Mouse (Mus musculus): ENCODE data around the gene Peg3. TPM values are rescaled to one million over a fixed set of nuclear protein-coding genes. Genes with fewer than 3 reads are reported as not detected.
A peak's percentile ranks its signal among the peaks of the same experiment; 100 is the strongest.
"Not testable (repeated sequence)": the region's sequence is repeated elsewhere in the genome, so short reads cannot be mapped to it uniquely, and the experiment has no call there.

Peg3 gene
- 1 to 10 TPM; 3.1 to 5.9 (median 4.3) TPM for total RNA-seq (2022)

DNA sequence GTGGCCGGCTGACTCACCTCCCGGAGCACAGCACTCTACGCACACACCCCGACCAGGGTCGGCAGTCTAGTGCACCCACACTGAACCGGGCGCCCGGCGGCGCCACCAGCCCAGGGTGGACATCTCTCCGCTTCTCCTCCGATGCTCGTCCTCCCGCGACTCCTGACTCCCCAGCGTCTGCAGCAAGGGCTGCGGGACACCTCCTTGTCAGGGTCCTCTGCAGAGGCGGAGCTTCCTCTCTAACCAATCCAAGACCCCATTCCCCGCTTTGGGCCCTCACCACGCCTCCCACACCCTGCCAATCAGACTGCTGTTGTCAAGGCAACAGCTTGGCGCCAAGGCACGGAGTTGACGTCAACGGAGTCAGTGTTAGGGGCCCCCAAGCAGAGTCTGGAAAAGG lies at the start of gene Peg3, which contains the start of gene Usp29:
Gene Peg3 (minus strand): TSS at position 191 of the 400 bp plus-strand sequence.
Gene Usp29 (plus strand): TSS at position 338 of the 400 bp plus-strand sequence.
- peak; percentile 51 for DNase-seq (ENCODE audit: low spot score)

DNA sequence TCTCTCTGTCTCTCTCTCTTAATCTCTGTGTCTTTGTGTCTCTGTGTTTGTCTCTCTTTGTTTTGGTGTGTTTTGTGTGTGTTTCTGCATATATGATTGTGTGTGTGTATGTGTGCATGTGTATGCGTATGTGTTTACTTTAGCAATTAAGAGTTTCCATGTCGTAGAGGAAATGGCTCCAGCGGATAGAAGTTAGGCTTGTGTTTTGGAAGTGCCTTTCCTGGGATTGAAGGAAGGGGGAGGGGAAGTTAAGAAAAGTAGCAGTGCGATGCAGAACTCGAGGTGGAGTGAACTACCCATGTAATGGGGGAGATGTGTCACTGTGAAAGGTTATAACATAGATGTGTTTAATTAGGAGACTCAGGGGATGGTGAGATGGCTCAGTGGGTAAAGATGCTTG lies 48.9 kb upstream of the Peg3 start:
- DNase-seq (ENCODE audit: low spot score), result no peak

DNA sequence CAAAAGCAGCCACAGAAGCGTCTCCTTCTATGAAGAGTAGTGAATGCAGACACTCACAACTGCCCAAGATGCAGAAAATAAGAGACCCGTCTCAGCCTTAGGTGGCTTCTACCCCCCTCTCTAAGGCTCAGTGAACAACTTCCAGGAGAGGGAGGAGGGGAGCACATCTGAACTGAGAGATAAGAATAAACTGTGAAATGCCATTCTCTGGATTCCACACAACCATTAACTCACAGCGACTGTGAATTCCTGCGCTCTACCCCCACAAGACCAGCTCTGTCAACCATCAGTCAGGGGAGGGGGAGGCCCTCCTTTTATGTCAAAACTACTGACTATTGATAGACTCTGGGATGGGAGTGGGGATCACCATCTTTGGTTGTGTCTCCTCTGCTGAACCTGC lies 47.5 kb upstream of the Peg3 start:
- DNase-seq (ENCODE audit: low spot score), result no peak

DNA sequence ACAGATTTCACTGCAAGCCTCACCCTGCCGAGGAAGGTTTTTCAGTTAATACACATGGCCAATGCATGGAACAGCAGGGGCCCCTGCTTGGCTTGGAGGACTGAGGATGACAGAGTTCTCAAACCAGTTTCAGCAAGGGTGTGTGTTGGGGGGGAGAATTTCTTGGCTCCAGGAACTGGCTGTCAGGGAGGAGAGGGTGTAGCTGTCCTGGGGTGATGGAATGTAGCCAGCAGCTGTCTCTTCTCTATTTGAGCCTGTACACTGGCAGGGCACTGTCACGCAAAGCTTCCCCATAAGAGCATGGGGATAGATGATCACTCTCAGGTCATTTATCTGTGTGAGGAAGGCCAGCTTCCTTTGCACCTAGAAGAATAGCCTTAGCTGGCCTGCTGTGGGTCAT lies 46.9 kb upstream of the Peg3 start:
- no peak for DNase-seq (ENCODE audit: low spot score)

DNA sequence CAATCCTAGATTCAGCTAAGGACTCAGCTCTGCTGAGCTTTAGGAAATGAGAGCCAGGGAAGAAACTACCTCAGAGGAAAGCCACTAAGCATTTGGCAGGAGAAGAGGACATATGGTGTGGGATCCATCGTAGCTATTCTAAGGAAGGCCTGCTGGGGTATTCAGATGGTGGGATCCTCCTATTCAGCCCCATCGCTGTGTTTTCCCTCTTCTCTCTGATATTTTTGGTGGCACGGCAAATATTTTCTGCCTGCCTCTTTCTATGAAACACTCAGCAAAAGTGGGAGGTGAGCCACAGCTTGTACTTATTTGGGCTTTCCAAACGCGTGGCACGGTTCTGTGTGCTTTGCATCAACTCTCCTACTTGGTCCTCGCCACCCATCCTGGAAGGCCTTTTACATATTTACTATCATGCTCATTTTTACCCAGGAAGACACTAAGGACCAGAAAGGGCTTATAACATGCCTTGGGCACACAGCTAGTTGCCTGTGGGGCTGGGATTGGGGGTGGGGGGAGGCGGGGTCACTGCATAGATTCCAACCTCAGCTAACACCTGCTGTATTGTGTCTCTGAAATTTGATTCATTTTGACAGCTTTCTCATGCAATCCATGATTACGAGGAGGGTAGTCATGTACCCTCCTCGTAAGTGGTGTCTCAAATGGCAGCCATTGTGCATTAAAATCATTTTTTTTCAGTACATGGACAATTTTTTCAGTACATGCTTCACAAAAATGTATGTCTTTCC lies 46.3 kb upstream of the Peg3 start:
- no peak for DNase-seq (ENCODE audit: low spot score)

DNA sequence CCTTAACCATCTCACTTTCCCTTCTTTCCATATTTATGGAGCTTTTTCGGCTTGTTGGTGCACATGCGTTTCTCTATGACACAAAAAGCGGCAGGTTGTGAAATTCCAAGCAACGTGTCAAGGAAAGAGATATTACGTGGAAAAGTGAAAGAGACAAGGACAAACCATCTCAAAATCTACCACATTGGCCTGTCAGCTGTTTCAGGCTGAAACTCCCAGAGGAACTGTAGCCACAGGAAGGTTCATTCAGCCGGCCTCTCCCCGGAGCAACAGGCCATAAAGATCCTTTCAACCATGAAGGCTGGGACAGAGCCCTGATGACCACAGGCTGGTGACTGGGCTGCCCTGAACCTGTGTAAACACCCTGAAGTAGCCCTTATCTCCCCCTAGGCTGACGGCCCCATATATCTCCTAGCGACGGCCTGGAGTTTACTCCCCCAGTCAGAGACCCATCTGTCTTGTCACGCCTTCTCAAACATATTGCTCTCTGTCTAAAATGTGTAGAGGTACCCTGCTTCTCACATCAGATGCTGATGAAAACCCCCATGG lies 43.7 kb upstream of the Peg3 start:
- not testable (repeated sequence) for DNase-seq (ENCODE audit: low spot score)

DNA sequence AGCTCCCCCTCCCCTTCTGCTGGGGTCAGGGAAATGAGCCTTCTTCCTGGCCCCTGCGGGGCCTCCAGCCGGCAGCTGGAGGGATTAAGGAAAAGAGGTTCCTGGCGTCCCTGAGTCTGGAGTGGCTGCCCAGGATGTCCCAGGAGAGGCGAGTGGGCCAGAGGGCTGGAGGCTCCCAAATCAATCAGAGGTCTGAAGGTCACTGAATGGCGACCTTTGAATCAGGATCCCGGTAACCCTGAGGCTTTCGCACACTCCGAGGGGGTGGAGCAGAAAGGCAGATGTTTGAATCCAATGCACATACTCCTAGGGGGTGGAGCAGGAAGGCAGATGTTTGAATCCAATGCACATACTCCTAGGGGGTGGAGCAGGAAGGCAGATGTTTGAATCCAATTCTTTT lies 40.1 kb upstream of the Peg3 start:
- no peak for DNase-seq (ENCODE audit: low spot score)

DNA sequence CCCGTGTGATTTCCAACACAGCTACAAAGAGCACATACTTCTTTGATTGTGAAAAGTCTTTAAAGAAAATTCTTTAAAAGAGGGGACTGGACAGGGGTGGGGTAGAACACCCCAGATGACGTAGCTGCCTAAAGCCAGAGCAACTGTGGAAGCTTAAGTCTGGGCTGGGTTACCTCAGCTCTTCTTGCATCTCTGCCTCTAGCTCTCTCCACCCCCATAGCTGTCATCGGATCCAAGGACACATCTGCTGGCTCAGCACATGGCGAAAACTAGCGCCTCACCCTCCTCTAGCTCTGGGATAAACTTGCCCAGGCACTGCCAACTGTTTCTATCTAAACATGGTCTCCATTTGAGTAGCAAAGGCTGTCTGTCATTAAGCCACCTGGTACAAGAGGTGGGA lies 35.0 kb upstream of the Peg3 start:
- no peak for DNase-seq (ENCODE audit: low spot score)

DNA sequence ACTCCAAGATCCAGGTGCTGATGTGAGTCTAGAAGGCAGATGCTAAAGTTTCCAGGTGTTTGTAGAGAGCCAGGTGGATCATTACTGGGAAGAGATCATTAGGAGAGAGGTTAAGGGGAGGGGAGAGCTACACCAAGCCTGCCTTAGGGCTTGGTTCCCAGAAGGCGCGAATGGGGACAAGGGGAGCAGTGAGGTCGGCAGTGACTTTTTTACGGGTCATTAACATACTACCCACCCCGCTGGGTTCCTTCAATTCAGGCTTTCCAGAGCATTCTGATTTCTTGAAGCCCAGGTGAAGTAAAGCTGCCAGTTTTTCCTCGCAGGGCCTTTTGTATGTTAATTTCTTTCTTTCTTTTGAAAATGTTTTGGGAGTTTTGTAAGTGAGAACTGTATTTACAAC lies 29.9 kb upstream of the Peg3 start:
- DNase-seq (ENCODE audit: low spot score), result no peak

DNA sequence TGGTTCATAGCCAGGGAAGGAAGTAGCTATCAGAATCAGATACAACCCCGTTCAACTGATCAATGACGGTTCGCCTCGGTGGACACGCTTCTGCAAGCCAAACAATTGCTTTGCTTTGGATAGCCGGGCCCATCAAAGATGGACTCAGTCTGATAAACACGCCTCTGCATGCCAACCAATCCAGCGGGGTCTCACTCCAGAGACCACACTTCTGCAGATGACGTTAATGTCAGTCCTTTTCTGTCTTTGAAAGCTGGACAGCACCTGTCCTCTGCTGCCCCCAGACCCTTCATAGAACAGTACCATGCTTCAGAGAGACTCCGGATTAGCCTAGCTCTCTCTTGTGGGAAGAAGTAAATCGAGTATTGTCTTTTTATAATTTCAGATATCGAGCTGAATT lies 29.5 kb upstream of the Peg3 start:
- no peak for DNase-seq (ENCODE audit: low spot score)

DNA sequence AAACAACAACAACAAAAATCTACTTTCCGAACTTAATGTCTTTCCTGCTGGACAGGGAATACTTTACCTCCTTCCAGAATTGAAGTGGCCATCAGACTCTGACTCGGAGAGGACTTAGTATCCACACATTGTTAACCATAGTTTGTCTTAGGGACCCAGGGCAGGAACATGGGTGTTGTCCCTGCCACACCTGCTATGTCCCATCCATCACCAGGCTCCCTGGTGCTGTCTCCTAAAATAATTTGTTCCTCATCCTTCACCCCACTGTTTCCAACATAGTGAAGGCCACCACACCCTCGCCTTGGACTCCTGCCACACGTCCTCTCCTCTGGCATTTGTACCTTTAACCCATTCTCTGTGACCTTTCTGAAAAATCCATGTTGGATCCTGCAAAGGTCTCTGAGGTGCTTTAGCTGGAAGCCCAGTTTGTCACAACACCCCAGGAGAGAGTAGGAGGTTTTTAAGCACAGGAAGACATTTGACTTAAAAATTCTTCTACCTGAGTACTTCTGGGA lies 26.6 kb upstream of the Peg3 start:
- DNase-seq (ENCODE audit: low spot score), result no peak

DNA sequence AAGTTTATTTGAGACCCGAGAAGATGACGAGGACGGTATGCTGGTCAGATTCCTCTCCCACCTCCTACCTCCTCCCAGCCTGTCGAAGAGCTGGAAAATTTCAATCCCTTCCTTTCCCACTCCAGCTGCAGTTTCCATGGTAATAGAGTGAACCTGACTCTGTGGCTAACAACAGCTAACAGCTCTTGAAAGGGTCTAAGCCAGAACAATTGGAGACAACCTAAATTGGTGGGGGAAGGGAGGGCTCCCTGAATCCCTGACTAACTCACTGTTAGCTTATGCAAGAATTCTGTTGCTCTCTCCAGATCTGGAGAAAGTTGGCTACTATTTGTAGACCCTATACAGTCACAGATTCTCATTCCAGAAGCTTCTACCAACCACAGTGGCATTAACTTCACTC lies 23.2 kb upstream of the Peg3 start:
- DNase-seq (ENCODE audit: low spot score), result no peak

DNA sequence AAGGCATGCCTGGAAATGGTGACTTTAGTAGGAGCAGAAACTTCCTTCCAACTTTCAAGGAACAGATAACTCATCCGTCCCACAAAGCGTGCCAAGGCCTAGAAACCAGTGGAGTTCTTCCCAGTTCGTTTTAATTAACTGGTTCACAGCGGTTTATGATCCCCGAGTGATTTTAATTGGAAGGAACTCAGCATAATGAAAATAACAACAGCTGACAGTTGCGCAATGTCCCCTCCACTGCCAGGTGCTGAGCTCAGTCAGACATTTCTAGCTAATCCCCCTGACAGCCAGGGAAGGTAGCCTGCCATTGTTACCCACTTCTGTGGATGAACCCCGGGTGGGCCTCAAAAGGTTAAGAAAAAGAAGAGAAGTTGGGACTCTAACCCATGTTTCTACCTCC lies 19.0 kb upstream of the Peg3 start:
- DNase-seq (ENCODE audit: low spot score), result peak; percentile 40

DNA sequence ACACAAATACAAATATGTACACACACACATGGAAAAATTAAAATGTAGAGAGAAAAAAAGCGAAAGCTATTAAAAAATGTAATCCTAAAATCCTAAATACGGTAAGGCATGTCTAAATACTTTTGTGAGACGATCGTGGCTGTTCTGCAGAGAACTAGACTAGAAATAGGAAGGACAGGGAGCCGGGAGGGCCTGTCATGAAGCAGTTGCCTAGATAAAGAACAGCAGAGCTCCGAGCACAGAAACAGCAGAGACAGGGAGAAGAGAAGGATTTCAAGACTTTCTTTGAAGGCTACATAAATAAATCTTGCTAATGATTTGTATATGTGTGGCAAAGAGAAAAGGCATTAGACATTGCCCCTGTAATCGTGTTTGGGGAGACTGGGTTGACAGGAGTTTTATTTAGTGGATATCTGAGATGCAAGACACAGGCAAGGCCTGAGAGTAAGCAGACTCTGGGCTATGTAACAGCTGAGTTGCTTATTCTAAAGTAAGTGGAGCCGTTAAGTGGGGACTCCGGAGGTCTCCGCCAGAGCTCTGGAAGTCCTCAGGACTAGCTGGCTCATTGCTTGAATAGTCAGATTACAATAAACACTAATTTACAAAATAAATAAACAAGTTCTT lies 14.2 kb upstream of the Peg3 start:
- DNase-seq (ENCODE audit: low spot score), result no peak

DNA sequence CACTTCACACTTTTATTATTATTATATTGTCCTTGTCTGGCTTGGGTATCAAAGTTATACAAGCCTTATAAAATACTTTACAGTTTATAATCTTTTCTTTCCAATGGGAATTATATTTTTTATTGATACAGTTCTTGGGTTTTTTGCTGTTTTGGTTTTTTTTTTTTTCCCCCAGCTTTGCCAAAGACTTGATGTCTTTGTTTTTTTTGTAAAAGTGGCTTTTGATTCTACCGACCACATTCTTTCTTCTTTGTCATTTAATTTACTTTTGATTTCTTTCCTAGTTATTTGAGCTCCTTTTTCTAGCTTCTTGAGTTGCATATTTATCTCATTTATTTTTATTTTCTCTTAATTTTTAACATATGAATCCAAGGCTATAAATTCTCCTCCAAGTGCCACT lies 5.8 kb upstream of the Peg3 start:
- no peak for DNase-seq (ENCODE audit: low spot score)

DNA sequence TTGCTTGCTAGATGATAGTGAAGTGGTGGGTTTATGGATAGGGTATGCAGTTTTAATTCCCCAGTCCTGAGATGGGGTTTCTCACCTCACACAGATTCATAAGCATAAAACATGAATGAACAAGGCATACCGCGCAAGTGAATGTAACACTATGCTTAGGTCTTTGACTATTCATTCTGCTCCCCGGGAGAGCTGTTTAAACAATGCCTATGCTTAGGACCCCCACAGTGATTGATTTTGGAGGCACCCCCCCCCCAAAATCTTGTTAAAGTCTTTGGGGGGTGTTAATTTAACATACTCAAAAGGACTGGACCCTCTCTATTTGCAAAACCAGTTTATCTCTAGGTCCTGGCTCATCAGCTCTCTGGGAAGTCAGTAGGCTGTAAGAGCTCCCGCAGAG lies 1.7 kb upstream of the Peg3 start:
- DNase-seq (ENCODE audit: low spot score), result no peak

DNA sequence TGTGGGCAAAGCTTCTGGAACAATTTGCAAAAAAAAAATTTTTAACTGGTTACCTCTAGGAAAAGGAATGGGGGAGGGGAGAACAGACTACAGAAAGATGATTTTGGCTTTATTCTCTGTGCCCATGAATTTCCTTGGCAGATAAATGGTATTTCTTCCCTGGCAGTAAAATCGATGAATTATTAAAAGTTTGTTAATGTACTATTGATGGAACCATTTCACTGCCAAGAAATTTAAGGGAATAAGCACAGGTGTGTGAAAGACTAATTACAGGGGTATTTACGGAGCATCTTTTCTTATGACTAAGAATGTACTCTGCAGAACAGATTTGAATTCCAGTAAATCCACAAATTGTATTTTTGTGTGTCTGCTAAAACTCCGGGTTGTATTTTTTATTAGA lies 1.1 kb upstream of the Peg3 start:
- DNase-seq (ENCODE audit: low spot score), result no peak

DNA sequence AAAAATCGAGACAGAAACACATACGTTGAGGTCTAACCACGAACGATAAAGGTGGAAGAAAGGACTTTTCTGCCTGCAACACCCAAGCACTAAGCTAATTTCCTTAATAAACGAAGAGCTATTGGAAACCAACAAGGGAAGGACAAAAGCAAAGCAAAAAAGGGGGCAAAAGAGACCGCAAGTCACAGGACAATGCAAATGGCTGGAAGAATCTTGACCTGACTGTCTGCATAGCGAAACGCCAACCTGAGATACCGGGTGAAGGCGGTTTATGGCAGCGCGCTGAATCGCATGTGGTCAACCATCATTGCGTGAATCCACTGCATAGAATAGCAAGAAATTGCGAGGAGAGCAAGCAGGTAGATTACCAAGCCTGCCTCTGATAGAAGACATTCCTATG lies 570 bp upstream of the Peg3 start:
- no peak for DNase-seq (ENCODE audit: low spot score)

DNA sequence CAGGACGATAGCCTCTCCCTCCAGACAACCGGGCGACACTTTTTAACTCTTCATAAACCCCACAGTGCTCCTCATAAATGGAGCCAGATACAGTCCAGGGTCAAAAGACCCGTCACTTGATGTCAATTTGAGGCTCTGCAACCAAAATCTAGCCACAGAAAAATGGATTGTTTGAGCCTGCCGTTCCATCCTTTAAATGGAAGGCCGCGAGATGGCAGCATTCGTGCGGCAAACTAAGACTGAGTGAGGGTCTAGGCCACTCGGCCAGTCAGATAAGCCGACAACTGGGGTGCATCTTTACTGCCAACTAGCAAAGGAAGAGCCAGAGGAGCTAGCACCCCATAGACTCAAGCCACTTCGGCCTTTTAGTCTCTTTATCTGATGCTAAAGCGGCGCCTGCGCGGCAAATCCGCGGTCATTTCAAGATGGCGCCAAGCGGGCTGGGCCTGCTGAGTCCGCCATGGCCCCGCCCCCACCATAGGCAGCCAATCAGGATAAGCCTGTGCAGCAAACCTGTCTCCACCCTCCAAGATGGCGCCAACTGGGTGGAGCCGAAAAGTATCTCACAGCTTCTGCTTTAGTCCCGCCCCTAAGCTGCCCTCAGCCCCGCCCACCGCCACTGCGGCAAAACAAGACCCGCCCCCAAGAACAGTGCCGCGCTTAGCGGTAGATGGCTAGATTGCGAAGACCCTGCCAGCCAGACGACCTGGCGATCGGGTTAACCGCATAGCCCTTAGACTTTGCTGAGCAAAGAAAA lies 992 bp downstream of the Peg3 start:
- DNase-seq (ENCODE audit: low spot score), result peak; percentile 92

DNA sequence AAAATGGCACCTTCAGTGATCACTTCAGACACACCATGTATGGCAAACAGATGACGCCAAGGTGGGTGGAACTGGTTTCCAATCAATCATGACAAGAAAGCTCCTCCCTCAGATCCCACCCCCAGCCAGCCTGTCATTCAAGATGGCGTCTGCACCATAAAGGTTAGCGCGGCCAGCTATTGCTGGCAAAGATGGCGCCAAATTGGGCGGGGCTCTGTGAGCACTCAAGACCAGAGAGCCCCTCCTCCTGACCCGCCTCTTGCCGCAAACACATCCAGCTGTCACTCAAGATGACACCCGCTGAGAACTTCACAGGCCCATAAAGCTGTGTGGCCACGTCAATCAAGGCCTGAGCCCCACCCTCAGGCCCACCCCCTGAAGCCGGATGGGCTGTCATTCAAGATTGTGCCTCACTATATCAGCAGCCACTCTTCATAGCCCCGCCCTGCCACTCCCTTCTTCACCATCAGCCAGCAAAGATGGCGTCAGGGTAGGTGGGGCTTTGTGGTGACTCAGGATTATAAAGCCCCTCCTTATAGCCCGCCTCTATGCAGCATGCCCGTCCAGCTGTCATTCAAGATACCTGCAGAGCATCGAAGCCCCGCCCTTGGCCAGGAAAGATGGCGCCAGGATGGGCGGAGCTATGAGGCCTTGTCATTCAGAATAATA lies 1.8 kb downstream of the Peg3 start:
- DNase-seq (ENCODE audit: low spot score), result peak; percentile 90

DNA sequence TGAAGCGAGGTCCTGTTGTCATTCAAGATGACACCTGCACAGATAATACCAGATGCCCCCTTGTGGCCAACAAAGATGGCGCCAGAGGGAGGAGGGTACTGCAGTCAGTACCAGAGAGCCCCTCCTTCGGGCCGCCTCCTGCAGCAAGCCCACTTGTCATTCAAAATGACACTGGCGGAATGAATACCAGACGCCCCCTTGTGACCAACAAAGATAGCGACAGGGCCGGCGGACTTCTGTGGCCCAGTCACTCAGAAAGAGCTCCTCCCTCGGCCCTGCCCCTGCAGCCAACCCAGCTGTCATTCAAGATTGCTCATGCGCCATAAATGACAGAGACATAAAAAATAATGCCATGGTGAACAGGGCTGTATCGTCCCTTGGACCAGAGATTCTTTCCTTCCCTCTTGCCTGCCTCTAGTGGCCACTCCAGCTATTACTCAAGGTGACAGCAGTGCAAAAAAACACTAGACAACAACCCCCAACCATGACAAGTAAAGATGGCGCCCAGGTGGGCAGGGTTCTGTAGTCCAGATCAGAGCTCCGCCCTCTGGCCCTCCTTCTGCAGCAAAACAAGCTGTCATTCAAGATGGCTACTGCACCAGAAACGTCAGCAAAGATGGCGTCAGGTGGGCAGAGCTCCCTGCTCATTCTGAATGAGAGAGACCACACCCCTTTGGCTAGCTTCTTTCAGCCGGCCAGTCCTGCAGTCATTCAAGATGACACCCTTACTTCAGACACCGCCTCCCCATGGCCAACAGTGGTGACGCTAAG lies 2.7 kb downstream of the Peg3 start:
- peak; percentile 78 for DNase-seq (ENCODE audit: low spot score)
